Mouse (Mus musculus): ENCODE measurements around the gene Rnf186. TPM values are rescaled to one million over a fixed set of nuclear protein-coding genes. Genes with fewer than 3 reads are reported as not detected.
"Not testable (repeated sequence)": the region's sequence is repeated elsewhere in the genome, so short reads cannot be mapped to it uniquely, and the experiment has no call there.

The Rnf186 gene
- polyA plus RNA-seq, 1 experiment: not detected

- WGBS: 93% methylated on average over 15 of the region's 15 CpGs
- Histone ChIP-seq H3K4me1 (ENCODE audit: control insufficient read depth, insufficient read depth, low read length) (peaks cover 5% of the 10 kb centered on the region), H3K27ac (ENCODE audit: insufficient read depth, low read depth, low read length) (no peak overlapping the region), H3K4me3 (ENCODE audit: insufficient read depth, low read depth, low read length) (no peak overlapping the region)
- TF ChIP-seq POLR2A (IDR thresholded peaks at IDR 0.05; ENCODE audit: insufficient read depth, low read depth, low read length) (no peak), CTCF (IDR thresholded peaks at IDR 0.05; ENCODE audit: insufficient read depth, low read depth, low read length) (no peak)
Observed at GRCm38 (mm10) chr4:138967485-138967884, 573 bp downstream of the Rnf186 start.

DNA sequence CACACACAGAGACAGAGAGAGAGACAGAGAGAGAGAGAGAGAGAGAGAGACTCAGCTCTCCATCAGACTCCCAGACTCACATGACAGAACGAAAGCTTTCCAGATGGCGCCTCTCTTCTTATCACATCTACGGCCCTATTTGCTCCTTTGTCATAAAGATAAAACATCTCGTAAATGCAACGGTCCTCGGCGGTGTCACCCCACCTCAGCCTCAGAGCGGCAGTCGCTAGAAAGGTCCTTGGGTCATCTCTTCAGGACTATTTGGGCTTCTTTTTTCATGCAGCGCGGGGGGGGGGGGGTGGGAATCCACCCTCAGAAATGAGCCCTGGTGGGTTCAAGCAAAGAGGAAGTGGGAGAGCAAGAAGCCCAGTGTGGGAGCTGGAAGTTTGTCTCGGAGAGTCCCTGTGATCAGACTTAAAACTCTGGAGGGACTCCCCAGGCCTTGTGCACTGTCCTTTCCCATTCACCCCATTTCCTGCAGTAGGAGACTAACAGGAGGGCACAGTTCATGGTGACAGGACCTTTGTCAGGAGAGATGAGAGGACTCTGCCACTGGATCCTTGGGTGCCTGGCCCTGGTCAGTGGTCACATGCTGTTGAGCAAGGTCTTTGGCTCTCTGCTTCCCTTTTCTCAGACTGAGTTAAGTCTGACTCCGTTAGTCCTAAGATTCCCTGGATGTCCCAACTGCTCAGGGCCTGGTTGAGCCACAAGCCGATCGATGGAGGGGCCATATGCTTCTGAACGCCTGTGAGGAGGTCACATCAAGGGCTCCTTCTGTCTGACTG, 2.1 kb downstream of the Rnf186 start:
- Histone ChIP-seq H3K4me3 (ENCODE audit: insufficient read depth, low read depth, low read length) (no peak overlapping the region), H3K4me1 (ENCODE audit: control insufficient read depth, insufficient read depth, low read length) (peaks cover 15% of the 10 kb centered on the region), H3K27ac (ENCODE audit: insufficient read depth, low read depth, low read length) (no peak overlapping the region)
- TF ChIP-seq CTCF (IDR thresholded peaks at IDR 0.05; ENCODE audit: insufficient read depth, low read depth, low read length) (no peak), POLR2A (IDR thresholded peaks at IDR 0.05; ENCODE audit: insufficient read depth, low read depth, low read length) (no peak)
- 96% methylated on average over 16 of the region's 16 CpGs for WGBS

- Histone ChIP-seq H3K27ac (ENCODE audit: insufficient read depth, low read depth, low read length) (no peak overlapping the region), H3K4me3 (ENCODE audit: insufficient read depth, low read depth, low read length) (no peak overlapping the region), H3K4me1 (ENCODE audit: control insufficient read depth, insufficient read depth, low read length) (peaks cover 15% of the 10 kb centered on the region)
- WGBS: 75% methylated on average over 9 of the region's 9 CpGs
- TF ChIP-seq CTCF (IDR thresholded peaks at IDR 0.05; ENCODE audit: insufficient read depth, low read depth, low read length) (no peak), POLR2A (IDR thresholded peaks at IDR 0.05; ENCODE audit: insufficient read depth, low read depth, low read length) (no peak)
Observed at GRCm38 (mm10) chr4:138969736-138970135, 2.8 kb downstream of the Rnf186 start.

GRCm38 (mm10) chr4:138971371-138971770, 4.5 kb downstream of the Rnf186 start:
- H3K4me1 ChIP-seq (ENCODE audit: control insufficient read depth, insufficient read depth, low read length): peaks cover 15% of the 10 kb centered on the region
- no peak for TF ChIP-seq POLR2A (IDR thresholded peaks at IDR 0.05; ENCODE audit: insufficient read depth, low read depth, low read length)
- no peak overlapping the region for H3K4me3 ChIP-seq (ENCODE audit: insufficient read depth, low read depth, low read length)
- WGBS: 95% methylated on average over 6 of the region's 6 CpGs
- no peak overlapping the region for H3K27ac ChIP-seq (ENCODE audit: insufficient read depth, low read depth, low read length)

GRCm38 (mm10) chr4:138972139-138972826, 5.4 kb downstream of the Rnf186 start:
- TF ChIP-seq CTCF (IDR thresholded peaks at IDR 0.05; ENCODE audit: insufficient read depth, low read depth, low read length) (no peak), POLR2A (IDR thresholded peaks at IDR 0.05; ENCODE audit: insufficient read depth, low read depth, low read length) (no peak)
- no peak overlapping the region for H3K27ac ChIP-seq (ENCODE audit: insufficient read depth, low read depth, low read length)
- WGBS: 22% methylated on average over 20 of the region's 20 CpGs
- H3K4me3 ChIP-seq (ENCODE audit: insufficient read depth, low read depth, low read length): peak overlapping the region; percentile 53
- H3K4me1 ChIP-seq (ENCODE audit: control insufficient read depth, insufficient read depth, low read length): peaks cover 15% of the 10 kb centered on the region

DNA sequence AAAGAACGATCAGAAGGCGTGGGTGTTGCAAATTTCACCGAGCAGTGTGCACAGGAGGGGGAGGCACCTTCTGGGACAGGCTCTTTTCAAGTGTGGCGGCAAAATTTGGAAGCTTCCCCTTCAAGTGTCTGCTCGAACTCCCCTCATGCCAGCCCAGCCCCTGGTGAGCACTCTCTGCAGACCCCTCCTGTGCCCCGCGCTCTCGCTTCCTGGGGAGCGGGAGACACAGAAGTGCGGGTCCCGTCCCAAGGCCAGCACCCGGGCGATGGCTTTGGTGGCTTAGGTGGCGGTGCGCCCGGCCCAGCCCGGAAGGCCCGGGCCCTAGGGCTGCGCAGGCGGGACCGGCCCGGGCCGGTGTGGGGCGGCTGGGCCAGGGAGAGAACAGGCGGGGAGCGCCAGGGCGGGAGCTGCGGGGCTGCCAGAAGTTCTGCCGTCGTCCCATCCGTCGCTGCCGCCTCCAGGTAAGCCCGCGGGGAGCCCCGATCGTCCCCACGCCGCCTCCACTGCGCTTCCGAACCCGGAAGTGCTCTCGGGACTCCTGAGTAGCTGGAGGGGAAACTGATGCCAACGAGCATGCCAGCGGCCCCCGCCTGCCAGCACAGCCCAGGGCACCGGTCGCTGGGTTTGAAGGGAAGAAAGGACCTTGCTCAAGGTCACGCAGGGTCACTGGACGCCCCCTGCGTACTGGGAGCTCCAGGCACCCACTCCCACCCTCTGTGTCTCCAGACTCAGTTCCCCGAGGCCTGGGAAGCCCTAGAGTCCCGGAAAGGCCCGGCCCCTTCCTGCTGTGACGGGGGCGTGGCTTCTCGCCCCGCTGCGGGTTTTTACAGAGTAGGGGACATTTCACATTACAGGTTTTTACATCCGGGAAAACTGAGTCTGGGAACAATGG, 6.2 kb downstream of the Rnf186 start, which contains the start of gene Tmco4:
Gene Tmco4 (plus strand): TSS at position 62 of the 892 bp plus-strand sequence.
- Histone ChIP-seq H3K4me1 (ENCODE audit: control insufficient read depth, insufficient read depth, low read length) (peaks cover 19% of the 10 kb centered on the region), H3K4me3 (ENCODE audit: insufficient read depth, low read depth, low read length) (peak within 1 kb of the TSS; percentile 53), H3K27ac (ENCODE audit: insufficient read depth, low read depth, low read length) (no peak within 1 kb of the TSS)
- 4% methylated on average over 60 of the region's 60 CpGs for WGBS
- TF ChIP-seq CTCF (IDR thresholded peaks at IDR 0.05; ENCODE audit: insufficient read depth, low read depth, low read length) (no peak), POLR2A (IDR thresholded peaks at IDR 0.05; ENCODE audit: insufficient read depth, low read depth, low read length) (0 out of 2 replicates have a peak, but pooled peaks have one; percentile 15)

GRCm38 (mm10) chr4:138973719-138974115, 6.8 kb downstream of the Rnf186 start:
- H3K27ac ChIP-seq (ENCODE audit: insufficient read depth, low read depth, low read length): no peak overlapping the region
- H3K4me3 ChIP-seq (ENCODE audit: insufficient read depth, low read depth, low read length): no peak overlapping the region
- H3K4me1 ChIP-seq (ENCODE audit: control insufficient read depth, insufficient read depth, low read length): peaks cover 19% of the 10 kb centered on the region
- no peak for TF ChIP-seq POLR2A (IDR thresholded peaks at IDR 0.05; ENCODE audit: insufficient read depth, low read depth, low read length)
- WGBS: 84% methylated on average over 3 of the region's 3 CpGs

DNA sequence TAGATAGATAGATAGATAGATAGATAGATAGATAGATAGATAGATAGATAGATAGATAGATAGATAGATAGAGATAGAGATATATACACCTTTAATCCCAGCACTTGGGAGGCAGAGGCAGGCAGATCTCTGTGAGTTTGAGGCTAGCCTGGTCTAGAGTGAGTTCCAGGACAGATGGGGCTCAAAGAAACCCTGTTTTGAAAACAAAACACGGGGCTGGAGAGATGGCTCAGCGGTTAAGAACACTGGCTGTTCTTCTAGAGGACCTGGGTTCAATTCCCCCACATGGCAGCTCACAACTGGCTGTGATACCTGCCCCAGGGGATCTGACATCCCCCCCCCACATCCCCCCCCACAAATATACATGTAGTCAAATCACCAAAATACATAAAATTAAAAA, 7.6 kb downstream of the Rnf186 start:
- not testable (repeated sequence) for H3K4me3 ChIP-seq (ENCODE audit: insufficient read depth, low read depth, low read length); H3K27ac ChIP-seq (ENCODE audit: insufficient read depth, low read depth, low read length)
- peaks cover 19% of the 10 kb centered on the region for H3K4me1 ChIP-seq (ENCODE audit: control insufficient read depth, insufficient read depth, low read length)
- 81% methylated on average over 2 of the region's 2 CpGs for WGBS

DNA sequence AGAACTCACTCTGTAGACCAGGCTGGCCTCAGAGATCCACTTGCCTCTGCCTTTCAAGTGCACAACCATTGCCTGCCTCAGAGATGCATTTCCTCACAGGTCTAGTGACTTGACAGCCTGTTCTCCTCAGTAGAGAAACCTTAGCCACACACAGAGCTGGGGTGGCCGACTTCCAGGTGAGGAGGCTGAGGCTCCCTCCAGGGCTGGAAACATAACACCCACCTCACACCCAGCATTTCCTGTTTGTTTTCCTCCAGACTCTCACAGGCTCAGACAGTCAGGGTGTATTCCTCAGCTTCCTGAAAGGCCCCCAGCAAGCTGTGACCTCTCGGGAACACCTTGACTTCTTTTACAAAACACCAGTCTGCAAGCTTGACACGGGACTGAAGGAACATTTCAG, 8.3 kb downstream of the Rnf186 start:
- Histone ChIP-seq H3K4me1 (ENCODE audit: control insufficient read depth, insufficient read depth, low read length) (peaks cover 19% of the 10 kb centered on the region), H3K4me3 (ENCODE audit: insufficient read depth, low read depth, low read length) (no peak overlapping the region), H3K27ac (ENCODE audit: insufficient read depth, low read depth, low read length) (no peak overlapping the region)
- TF ChIP-seq POLR2A (IDR thresholded peaks at IDR 0.05; ENCODE audit: insufficient read depth, low read depth, low read length): no peak
- TF ChIP-seq CTCF (IDR thresholded peaks at IDR 0.05; ENCODE audit: insufficient read depth, low read depth, low read length): no peak
- WGBS: 77% methylated on average over 3 of the region's 3 CpGs
